13 mouse cellular contexts compared by ENCODE assay signal in the genomic region with DNA sequence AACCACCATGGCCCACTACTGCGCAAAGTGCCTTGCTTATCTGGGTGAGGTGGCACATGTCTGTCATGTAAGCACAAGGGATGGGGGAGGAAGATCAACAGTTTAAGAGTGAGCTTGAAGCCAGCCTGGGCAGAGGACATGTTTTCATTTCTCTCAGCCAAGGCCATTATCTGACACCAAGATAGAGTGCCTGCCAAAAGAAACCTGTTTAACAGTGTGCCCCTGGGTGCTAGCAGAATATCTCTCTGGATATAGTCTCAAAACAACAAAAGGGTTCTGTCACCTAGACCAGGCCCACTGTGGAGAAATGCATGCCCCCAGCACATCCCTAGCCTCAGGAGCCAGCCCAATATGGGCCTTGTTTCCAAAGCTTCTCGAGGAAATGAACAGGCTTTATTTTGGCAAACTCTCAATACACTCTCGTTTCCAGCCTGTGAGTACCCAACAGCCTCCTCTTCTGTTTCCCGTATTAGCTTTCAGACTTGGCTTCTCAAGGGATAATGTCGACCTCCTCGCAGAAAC. TPM values are rescaled to one million over a fixed set of nuclear protein-coding genes. Genes with fewer than 3 reads are reported as not detected.
DNase-seq lines count a peak whose midpoint lies in the region; ATAC-seq and TF ChIP-seq lines count a peak whose summit lies in the region.
"Had no signal": no experiment of that assay in that cellular context is flagged by ENCODE, and none has a peak within 500 bp of the region (broad histone marks: within the 10 kb centered on the region; RNA-seq: fewer than 3 reads in every experiment).

No protein-coding gene starts in this region.

- H3K27me3 ChIP-seq in megakaryocyte, embryonic 14.5 days (replicated peaks) = no peaks in the 10 kb centered on the region
- peaks cover 3% of the 10 kb centered on the region; the same call in 1 of the 2 replicates for H3K27me3 ChIP-seq in heart, embryonic 14.5 days (ENCODE audit: control insufficient read depth, insufficient read depth, low read length)
- no peaks in the 10 kb centered on the region for H3K27me3 ChIP-seq in liver, postnatal 0 days (ENCODE audit: insufficient read depth, low read length)
- no peaks in the 10 kb centered on the region for H3K27me3 ChIP-seq in hindbrain, embryonic 16.5 days (replicated peaks; ENCODE audit: control insufficient read depth, insufficient read depth, low read length)
- H3K27me3 ChIP-seq: limb, embryonic 13.5 days had no signal

- no peak overlapping the region for H3K4me2 ChIP-seq in heart, embryonic 14.5 days (ENCODE audit: low read length)
- H3K4me2 ChIP-seq in liver, postnatal 0 days (ENCODE audit: low read depth, low read length) = no peak overlapping the region
- no peak overlapping the region for H3K4me2 ChIP-seq in hindbrain, embryonic 16.5 days (ENCODE audit: low read length)
- H3K4me2 ChIP-seq: limb, embryonic 13.5 days had no signal

- no peak overlapping the region for H3K9ac ChIP-seq in heart, embryonic 14.5 days (ENCODE audit: low read length)
- peak overlapping the region; percentile 16; the same call in 1 of the 2 replicates for H3K9ac ChIP-seq in liver, postnatal 0 days (replicated peaks)
- H3K9ac ChIP-seq in hindbrain, embryonic 16.5 days (ENCODE audit: low read depth, low read length) = no peak overlapping the region
- H3K9ac ChIP-seq: limb, embryonic 13.5 days had no signal

- peak overlapping the region; percentile 71 for H3K4me3 ChIP-seq in megakaryocyte, embryonic 14.5 days (replicated peaks)
- no peak overlapping the region for H3K4me3 ChIP-seq in heart, embryonic 14.5 days (ENCODE audit: control insufficient read depth in 1 of 2, insufficient read depth in 1 of 2, low read depth in 1 of 2, low read length in 2 of 2)
- no peak overlapping the region for H3K4me3 ChIP-seq in liver, postnatal 0 days (ENCODE audit: low read depth, low read length)
- H3K4me3 ChIP-seq in hindbrain, embryonic 16.5 days (ENCODE audit: low read length) = no peak overlapping the region
- H3K4me3 ChIP-seq: limb, embryonic 13.5 days had no signal

- 40% methylated on average over 6 of the region's 6 CpGs for WGBS in heart, embryonic 14.5 days
- 64% methylated on average over 6 of the region's 6 CpGs for WGBS in liver, postnatal 0 days (ENCODE audit: insufficient replicate concordance)
- WGBS in hindbrain, embryonic 16.5 days = 61% methylated on average over 6 of the region's 6 CpGs

- no peak for TF ChIP-seq CTCF in liver, postnatal 0 days (IDR thresholded peaks at IDR 0.05; ENCODE audit: low read depth)

- peaks cover 62% of the 10 kb centered on the region for H3K36me3 ChIP-seq in megakaryocyte, embryonic 14.5 days (replicated peaks; ENCODE audit: low read length)
- H3K36me3 ChIP-seq in heart, embryonic 14.5 days (ENCODE audit: control insufficient read depth, insufficient read depth, low read length) = peaks cover 29% of the 10 kb centered on the region
- H3K36me3 ChIP-seq in liver, postnatal 0 days (replicated peaks; ENCODE audit: insufficient read depth, low read length) = peaks cover 22% of the 10 kb centered on the region
- H3K36me3 ChIP-seq in hindbrain, embryonic 16.5 days (ENCODE audit: control insufficient read depth, insufficient read depth, low read length) = peaks cover 5% of the 10 kb centered on the region

- TF ChIP-seq EP300 in liver, postnatal 0 days (IDR thresholded peaks at IDR 0.05; ENCODE audit: low read depth) = no peak

- H3K27ac ChIP-seq in heart, embryonic 14.5 days (replicated peaks in 1 of 2; ENCODE audit: control insufficient read depth in 1 of 2, insufficient read depth in 1 of 2, low read depth in 2 of 2, low read length in 2 of 2) = peak overlapping the region; percentile 29 to 46; a peak in 2 of 4 replicates
- H3K27ac ChIP-seq in liver, postnatal 0 days (ENCODE audit: low read depth) = peak overlapping the region; percentile 39; the same call in 1 of the 2 replicates
- H3K27ac ChIP-seq in hindbrain, embryonic 16.5 days (ENCODE audit: low read depth, low read length) = no peak overlapping the region
- H3K27ac ChIP-seq: limb, embryonic 13.5 days had no signal

- H3K4me1 ChIP-seq in megakaryocyte, embryonic 14.5 days = peaks cover 96% of the 10 kb centered on the region
- peaks cover 14 to 18% of the 10 kb centered on the region in 2 experiments for H3K4me1 ChIP-seq in heart, embryonic 14.5 days (ENCODE audit: control insufficient read depth in 2 of 2, insufficient read depth in 2 of 2, low read length in 2 of 2)
- peaks cover 19% of the 10 kb centered on the region for H3K4me1 ChIP-seq in liver, postnatal 0 days (ENCODE audit: insufficient read depth)
- H3K4me1 ChIP-seq in hindbrain, embryonic 16.5 days (ENCODE audit: control insufficient read depth, insufficient read depth, low read depth, low read length) = no peaks in the 10 kb centered on the region

- H3K9me3 ChIP-seq in megakaryocyte, embryonic 14.5 days = no peaks in the 10 kb centered on the region
- H3K9me3 ChIP-seq in heart, embryonic 14.5 days (ENCODE audit: control insufficient read depth, low read length) = no peaks in the 10 kb centered on the region
- no peaks in the 10 kb centered on the region for H3K9me3 ChIP-seq in liver, postnatal 0 days (ENCODE audit: low read length)
- no peaks in the 10 kb centered on the region for H3K9me3 ChIP-seq in hindbrain, embryonic 16.5 days (ENCODE audit: control insufficient read depth, low read length)
- H3K9me3 ChIP-seq: limb, embryonic 13.5 days had no signal

- DNase-seq in adrenal gland, adult 2 months = peak; percentile 48
- DNase-seq in adrenal gland, postnatal 25 days = no peak
- no peak for DNase-seq in liver, postnatal 0 days
- no peak for DNase-seq in right cerebral cortex, adult 2 months (ENCODE audit: low spot score in 2 of 2)
- DNase-seq: cerebellum, postnatal 36 days; gastrocnemius, postnatal 10 days; kidney, postnatal 25 days; layer of hippocampus, postnatal 36 days had no signal

- ATAC-seq in megakaryocyte, adult 5-6 weeks (ENCODE audit: poor library complexity, severe bottlenecking) = no peak
- ATAC-seq in heart, embryonic 14.5 days (ENCODE audit: insufficient number of reproducible peaks, insufficient read depth, low FRiP score, low read depth) = peak; percentile 53
- peak; percentile 12; the same call in 1 of the 2 replicates for ATAC-seq in liver, postnatal 0 days
- no peak for ATAC-seq in hindbrain, embryonic 16.5 days

RNA-seq across cellular contexts. Expression of gene Mrpl46, which starts 11.3 kb away (rescaled TPM):
- 10 to 100 TPM; 39.3 to 52.6 TPM for total RNA-seq in adrenal gland, adult 2 months (2021)
- polyA plus RNA-seq in adrenal gland, adult 2 months (2012; rRNA removed) = 11.6 and 13.5 TPM in 2 replicates
- total RNA-seq in adrenal gland, postnatal 25 days (2021) = 29.7 and 40.8 TPM in 2 replicates
- 14.3 TPM in 1 of 2 replicates, not detected in the other for polyA plus RNA-seq in megakaryocyte, embryonic 14.5 days (2012; ENCODE audit: insufficient read depth, low replicate concordance)
- total RNA-seq in megakaryocyte, adult 5-6 weeks (2015) = 20.6 and 32.0 TPM in 2 replicates
- total RNA-seq in megakaryocyte, adult 5-6 weeks (2017) = 29.3 TPM in 2 replicates
- 58.8 and 59.1 TPM in 2 replicates for polyA plus RNA-seq in heart, embryonic 14.5 days (2014; fragmentation: Nextera tagmentation; extraction: Ambion mirVana)
- 36.8 and 39.7 TPM in 2 replicates for polyA plus RNA-seq in liver, postnatal 0 days (2015; fragmentation: Nextera tagmentation; extraction: Ambion mirVana)
- polyA plus RNA-seq in hindbrain, embryonic 16.5 days (2015; fragmentation: Nextera tagmentation; extraction: Ambion mirVana) = 58.0 and 61.4 TPM in 2 replicates

RNA-seq across cellular contexts. Expression of gene Mrps11, which starts 11.7 kb away (rescaled TPM):
- total RNA-seq in adrenal gland, adult 2 months (2021) = 100 to 1,000 TPM in 1 of 2 experiments, 10 to 100 TPM in 1; 84.2 to 116 TPM
- 69.0 and 77.7 TPM in 2 replicates for polyA plus RNA-seq in adrenal gland, adult 2 months (2012; rRNA removed)
- 109 and 114 TPM in 2 replicates for total RNA-seq in adrenal gland, postnatal 25 days (2021)
- 142 and 156 TPM in 2 replicates for polyA plus RNA-seq in megakaryocyte, embryonic 14.5 days (2012; ENCODE audit: insufficient read depth, low replicate concordance)
- 21.8 and 24.9 TPM in 2 replicates for total RNA-seq in megakaryocyte, adult 5-6 weeks (2015)
- 33.7 and 45.6 TPM in 2 replicates for total RNA-seq in megakaryocyte, adult 5-6 weeks (2017)
- polyA plus RNA-seq in heart, embryonic 14.5 days (2014; fragmentation: Nextera tagmentation; extraction: Ambion mirVana) = 52.9 and 60.2 TPM in 2 replicates
- polyA plus RNA-seq in liver, postnatal 0 days (2015; fragmentation: Nextera tagmentation; extraction: Ambion mirVana) = 23.9 and 27.2 TPM in 2 replicates
- polyA plus RNA-seq in hindbrain, embryonic 16.5 days (2015; fragmentation: Nextera tagmentation; extraction: Ambion mirVana) = 72.1 and 73.1 TPM in 2 replicates

RNA-seq across cellular contexts. Expression of gene Det1, which starts 52.4 kb away (rescaled TPM):
- total RNA-seq in adrenal gland, adult 2 months (2021) = 10 to 100 TPM; 13.0 to 13.3 TPM
- polyA plus RNA-seq in adrenal gland, adult 2 months (2012; rRNA removed) = 14.0 and 14.4 TPM in 2 replicates
- 17.1 and 17.8 TPM in 2 replicates for total RNA-seq in adrenal gland, postnatal 25 days (2021)
- polyA plus RNA-seq in megakaryocyte, embryonic 14.5 days (2012; ENCODE audit: insufficient read depth, low replicate concordance) = 1.0 and 1.9 TPM in 2 replicates
- total RNA-seq in megakaryocyte, adult 5-6 weeks (2015) = 10.6 and 10.7 TPM in 2 replicates
- 7.2 and 9.3 TPM in 2 replicates for total RNA-seq in megakaryocyte, adult 5-6 weeks (2017)
- 9.2 and 11.3 TPM in 2 replicates for polyA plus RNA-seq in heart, embryonic 14.5 days (2014; fragmentation: Nextera tagmentation; extraction: Ambion mirVana)
- polyA plus RNA-seq in liver, postnatal 0 days (2015; fragmentation: Nextera tagmentation; extraction: Ambion mirVana) = 7.9 and 8.1 TPM in 2 replicates
- 9.9 and 12.1 TPM in 2 replicates for polyA plus RNA-seq in hindbrain, embryonic 16.5 days (2015; fragmentation: Nextera tagmentation; extraction: Ambion mirVana)

RNA-seq across cellular contexts. Expression of gene Ntrk3, which starts 56.8 kb away (rescaled TPM):
- 10 to 100 TPM; 23.5 to 25.6 TPM for total RNA-seq in adrenal gland, adult 2 months (2021)
- 22.5 and 36.7 TPM in 2 replicates for polyA plus RNA-seq in adrenal gland, adult 2 months (2012; rRNA removed)
- 17.4 and 24.3 TPM in 2 replicates for total RNA-seq in adrenal gland, postnatal 25 days (2021)
- not detected in 2 replicates for polyA plus RNA-seq in megakaryocyte, embryonic 14.5 days (2012; ENCODE audit: insufficient read depth, low replicate concordance)
- total RNA-seq in megakaryocyte, adult 5-6 weeks (2015) = not detected in 2 replicates
- total RNA-seq in megakaryocyte, adult 5-6 weeks (2017) = not detected in 2 replicates
- polyA plus RNA-seq in heart, embryonic 14.5 days (2014; fragmentation: Nextera tagmentation; extraction: Ambion mirVana) = 1.1 and 1.3 TPM in 2 replicates
- polyA plus RNA-seq in liver, postnatal 0 days (2015; fragmentation: Nextera tagmentation; extraction: Ambion mirVana) = 0.12 and 0.16 TPM in 2 replicates
- 23.8 and 24.1 TPM in 2 replicates for polyA plus RNA-seq in hindbrain, embryonic 16.5 days (2015; fragmentation: Nextera tagmentation; extraction: Ambion mirVana)

Comparison
In these comparisons a context has a peak if more than half of its experiments do, and no peak if none do; other contexts are left out.
1. ATAC-seq: peak in heart, embryonic 14.5 days (single experiment) and liver, postnatal 0 days (single experiment); none in megakaryocyte, adult 5-6 weeks (single experiment) and hindbrain, embryonic 16.5 days (single experiment).